Mouse (Mus musculus): ENCODE data around the gene Gpr12. TPM values are rescaled to one million over a fixed set of nuclear protein-coding genes. Genes with fewer than 3 reads are reported as not detected.

Gpr12 gene
- 0.37 TPM in 1 of 2 replicates, not detected in the other for total RNA-seq (2012; rRNA removed)

- H3K36me3 ChIP-seq (ENCODE audit: control insufficient read depth, insufficient read depth, low read length, poor library complexity, severe bottlenecking): no peaks in the 10 kb centered on the region
- peak within 1 kb of the TSS; percentile 61 to 73 for H3K4me3 ChIP-seq (ENCODE audit: insufficient read depth in 1 of 2, low read depth in 1 of 2, low read length in 2 of 2, poor library complexity in 1 of 2, severe bottlenecking in 1 of 2)
- H3K9me3 ChIP-seq (ENCODE audit: control insufficient read depth, insufficient read depth, low read depth, low read length): no peaks in the 10 kb centered on the region
- H3K4me1 ChIP-seq (ENCODE audit: control insufficient read depth in 2 of 2, insufficient read depth in 2 of 2, low read length in 2 of 2, poor library complexity in 1 of 2): peaks cover 0 to 5% of the 10 kb centered on the region in 2 experiments; a peak in 1 of 4 replicates
- H3K27ac ChIP-seq (ENCODE audit: insufficient read depth, low read depth, low read length, poor library complexity, severe bottlenecking): no peak within 1 kb of the TSS
- TF ChIP-seq ZC3H11A (IDR thresholded peaks at IDR 0.05; ENCODE audit: borderline replicate concordance, low read depth, low read length): no peak
- no peak for TF ChIP-seq HCFC1 (IDR thresholded peaks at IDR 0.05; ENCODE audit: borderline replicate concordance, insufficient read depth, low read length)
- TF ChIP-seq CHD2 (IDR thresholded peaks at IDR 0.05; ENCODE audit: low read depth, low read length): no peak
- no peak for TF ChIP-seq MAFK (IDR thresholded peaks at IDR 0.05; ENCODE audit: insufficient read depth, low read depth, low read length)
- no peak for TF ChIP-seq ZNF384 (IDR thresholded peaks at IDR 0.05; ENCODE audit: low read depth, low read length)
- DNase-seq (ENCODE audit: low read depth, low spot score): no peak
- in situ Hi-C loops (cut with MboI; ENCODE audit: low sequenced_read_pairs in 2 of 2, unreplicated experiment in 2 of 2): no loop called here
- peak within 1 kb of the TSS; percentile 13; the same call in 1 of the 2 replicates for H3K9ac ChIP-seq (ENCODE audit: insufficient read depth, low read depth, low read length, poor library complexity, severe bottlenecking)
Observed at GRCm38 (mm10) chr5:146584478-146585306, at the start of gene Gpr12. TSS of gene Gpr12 (minus strand) at chr5:146585239.

GRCm38 (mm10) chr5:146631602-146632001 is 46.6 kb upstream of the Gpr12 start:
- Histone ChIP-seq H3K36me3 (ENCODE audit: control insufficient read depth, insufficient read depth, low read length, poor library complexity, severe bottlenecking) (no peaks in the 10 kb centered on the region), H3K4me3 (ENCODE audit: insufficient read depth in 1 of 2, low read depth in 1 of 2, low read length in 2 of 2, poor library complexity in 1 of 2, severe bottlenecking in 1 of 2) (no peak overlapping the region), H3K4me1 (ENCODE audit: control insufficient read depth in 2 of 2, insufficient read depth in 2 of 2, low read length in 2 of 2, poor library complexity in 1 of 2) (no peaks in the 10 kb centered on the region), H3K9ac (ENCODE audit: insufficient read depth, low read depth, low read length, poor library complexity, severe bottlenecking) (no peak overlapping the region), H3K27ac (ENCODE audit: insufficient read depth, low read depth, low read length, poor library complexity, severe bottlenecking) (no peak overlapping the region), H3K9me3 (ENCODE audit: control insufficient read depth, insufficient read depth, low read depth, low read length) (no peaks in the 10 kb centered on the region)
- TF ChIP-seq ZC3H11A (IDR thresholded peaks at IDR 0.05; ENCODE audit: borderline replicate concordance, low read depth, low read length) (no peak), ZNF384 (IDR thresholded peaks at IDR 0.05; ENCODE audit: low read depth, low read length) (no peak), CHD2 (IDR thresholded peaks at IDR 0.05; ENCODE audit: low read depth, low read length) (no peak), MAFK (IDR thresholded peaks at IDR 0.05; ENCODE audit: insufficient read depth, low read depth, low read length) (no peak), HCFC1 (IDR thresholded peaks at IDR 0.05; ENCODE audit: borderline replicate concordance, insufficient read depth, low read length) (no peak)
- in situ Hi-C loops (cut with MboI; ENCODE audit: low sequenced_read_pairs in 2 of 2, unreplicated experiment in 2 of 2): no loop called here
- no peak for DNase-seq (ENCODE audit: low read depth, low spot score)

- Histone ChIP-seq H3K4me3 (ENCODE audit: insufficient read depth in 1 of 2, low read depth in 1 of 2, low read length in 2 of 2, poor library complexity in 1 of 2, severe bottlenecking in 1 of 2) (no peak overlapping the region), H3K27ac (ENCODE audit: insufficient read depth, low read depth, low read length, poor library complexity, severe bottlenecking) (no peak overlapping the region), H3K4me1 (ENCODE audit: control insufficient read depth in 2 of 2, insufficient read depth in 2 of 2, low read length in 2 of 2, poor library complexity in 1 of 2) (no peaks in the 10 kb centered on the region), H3K9me3 (ENCODE audit: control insufficient read depth, insufficient read depth, low read depth, low read length) (no peaks in the 10 kb centered on the region), H3K36me3 (ENCODE audit: control insufficient read depth, insufficient read depth, low read length, poor library complexity, severe bottlenecking) (no peaks in the 10 kb centered on the region), H3K9ac (ENCODE audit: insufficient read depth, low read depth, low read length, poor library complexity, severe bottlenecking) (no peak overlapping the region)
- no peak for TF ChIP-seq MAFK (IDR thresholded peaks at IDR 0.05; ENCODE audit: insufficient read depth, low read depth, low read length)
- no peak for TF ChIP-seq HCFC1 (IDR thresholded peaks at IDR 0.05; ENCODE audit: borderline replicate concordance, insufficient read depth, low read length)
- in situ Hi-C loops (cut with MboI; ENCODE audit: low sequenced_read_pairs in 2 of 2, unreplicated experiment in 2 of 2): no loop called here
- DNase-seq (ENCODE audit: low read depth, low spot score): no peak
Observed at GRCm38 (mm10) chr5:146630961-146631360, 45.9 kb upstream of the Gpr12 start.

GRCm38 (mm10) chr5:146629636-146630035 is 44.6 kb upstream of the Gpr12 start:
- in situ Hi-C loops (cut with MboI; ENCODE audit: low sequenced_read_pairs in 2 of 2, unreplicated experiment in 2 of 2): no loop called here

More at GRCm38 (mm10) chr5:146629636-146630035, 44.6 kb upstream of the Gpr12 start:
- Histone ChIP-seq H3K4me1 (ENCODE audit: control insufficient read depth in 2 of 2, insufficient read depth in 2 of 2, low read length in 2 of 2, poor library complexity in 1 of 2) (no peaks in the 10 kb centered on the region), H3K4me3 (ENCODE audit: insufficient read depth in 1 of 2, low read depth in 1 of 2, low read length in 2 of 2, poor library complexity in 1 of 2, severe bottlenecking in 1 of 2) (no peak overlapping the region), H3K9me3 (ENCODE audit: control insufficient read depth, insufficient read depth, low read depth, low read length) (no peaks in the 10 kb centered on the region), H3K9ac (ENCODE audit: insufficient read depth, low read depth, low read length, poor library complexity, severe bottlenecking) (no peak overlapping the region), H3K27ac (ENCODE audit: insufficient read depth, low read depth, low read length, poor library complexity, severe bottlenecking) (no peak overlapping the region), H3K36me3 (ENCODE audit: control insufficient read depth, insufficient read depth, low read length, poor library complexity, severe bottlenecking) (no peaks in the 10 kb centered on the region)
- TF ChIP-seq ZC3H11A (IDR thresholded peaks at IDR 0.05; ENCODE audit: borderline replicate concordance, low read depth, low read length) (no peak), HCFC1 (IDR thresholded peaks at IDR 0.05; ENCODE audit: borderline replicate concordance, insufficient read depth, low read length) (no peak)
- no peak for DNase-seq (ENCODE audit: low read depth, low spot score)

Data from ES-E14 (cell line).